Mouse (Mus musculus): ENCODE results near the gene Clhc1.

GRCm38 (mm10) chr11:29597159-29597558, 49.4 kb downstream of the Clhc1 start:
- TF ChIP-seq CTCF (IDR thresholded peaks at IDR 0.05; ENCODE audit: low read depth, low read length) = no peak
- no peak for TF ChIP-seq POLR2A (IDR thresholded peaks at IDR 0.05; ENCODE audit: borderline replicate concordance, low read depth, low read length)

Data from bone marrow macrophage, adult 2 months (primary cell).